Mouse (Mus musculus) small intestine, adult 2 months (tissue): ENCODE results near the gene Fto. TPM values are rescaled to one million over a fixed set of nuclear protein-coding genes. Genes with fewer than 3 reads are reported as not detected.

Experiments used
- H3K27ac ChIP-seq: fragments of 200-500 bp; 2 replicates; pipeline ENCODE4 v1.5.1; 2012; ENCODE audit warnings: low read depth, low read length, control low read depth, inconsistent platforms; ENCODE audit not compliant: insufficient read depth
- H3K27me3 ChIP-seq: fragments of 200-500 bp; 2 replicates; pipeline ENCODE4 v1.6.1; 2012; ENCODE audit warnings: mild to moderate bottlenecking, moderate library complexity, low read length, inconsistent platforms; ENCODE audit not compliant: control insufficient read depth, insufficient read depth
- H3K36me3 ChIP-seq: fragments of 200-500 bp; 2 replicates; pipeline ENCODE4 v1.6.1; 2012; ENCODE audit warnings: mild to moderate bottlenecking, low read length, control low read depth, inconsistent platforms; ENCODE audit not compliant: control insufficient read depth, insufficient read depth
- H3K4me1 ChIP-seq: fragments of 200-500 bp; 2 replicates; pipeline ENCODE4 v1.6.1; 2012; ENCODE audit warnings: low read length, inconsistent platforms, mixed read lengths; ENCODE audit not compliant: control insufficient read depth, insufficient read depth, insufficient read length
- H3K4me3 ChIP-seq: fragments of 200-500 bp; 2 replicates; pipeline ENCODE4 v1.5.1; 2012; ENCODE audit warnings: low read depth, mild to moderate bottlenecking, control low read depth, inconsistent platforms, low read length, moderate library complexity
- CTCF ChIP-seq: fragments of 200-500 bp; IDR thresholded peaks from 2 replicates; pipeline ENCODE4 v1.5.1; 2012; ENCODE audit warnings: low read depth, mild to moderate bottlenecking, control low read depth, inconsistent platforms, low read length, moderate library complexity, mixed read lengths; ENCODE audit not compliant: insufficient replicate concordance, insufficient read length; ENCODE audit errors: extremely low read depth
- POLR2A ChIP-seq: fragments of 200-500 bp; IDR thresholded peaks from 2 replicates; pipeline ENCODE4 v1.6.1; 2012; ENCODE audit warnings: low read depth, mild to moderate bottlenecking, control low read depth, inconsistent platforms, low read length, moderate library complexity
- WGBS: fragments of 180-500 bp; shearing (Covaris S2); methylation state at CpG from one replicate; pipeline ENCODE4 v1.1.7; 2018; 5-methylcytosine and 5-hydroxymethylcytosine counted together
- polyA plus RNA-seq: library from polyadenylated mRNA; depleted of rRNA; stranded (reverse); fragments of >200 nt; gene quantifications from 2 replicates; pipeline ENCODE4 v1.2.3, GENCODE M21; 2012

The Fto gene
- polyA plus RNA-seq, 1 experiment = 7.3 TPM

- TF ChIP-seq CTCF = no peak
- TF ChIP-seq POLR2A = no peak
- WGBS = 90% methylated on average over 16 of the region's 16 CpGs
- Histone ChIP-seq H3K4me3 (no peak overlapping the region), H3K36me3 (no peaks in the 10 kb centered on the region), H3K27ac (no peak overlapping the region), H3K27me3 (no peaks in the 10 kb centered on the region), H3K4me1 (no peaks in the 10 kb centered on the region)
Measured at GRCm38 (mm10) chr8:91514752-91515478, 201.6 kb downstream of the Fto start.

- Histone ChIP-seq H3K27me3 (no peaks in the 10 kb centered on the region), H3K36me3 (no peaks in the 10 kb centered on the region), H3K4me1 (no peaks in the 10 kb centered on the region), H3K4me3 (no peak overlapping the region), H3K27ac (no peak overlapping the region)
- 84% methylated on average over 7 of the region's 7 CpGs for WGBS
- TF ChIP-seq POLR2A = no peak
- no peak for TF ChIP-seq CTCF
Measured at GRCm38 (mm10) chr8:91516422-91516821, 203.1 kb downstream of the Fto start.

- Histone ChIP-seq H3K27ac (no peak overlapping the region), H3K36me3 (no peaks in the 10 kb centered on the region), H3K27me3 (no peaks in the 10 kb centered on the region), H3K4me3 (no peak overlapping the region), H3K4me1 (no peaks in the 10 kb centered on the region)
- 46% methylated on average over 6 of the region's 6 CpGs for WGBS
- no peak for TF ChIP-seq POLR2A
- TF ChIP-seq CTCF = no peak
Measured at GRCm38 (mm10) chr8:91518085-91518484, 204.8 kb downstream of the Fto start.

GRCm38 (mm10) chr8:91522201-91522600 is 208.9 kb downstream of the Fto start:
- Histone ChIP-seq H3K4me3 (no peak overlapping the region), H3K36me3 (no peaks in the 10 kb centered on the region; the same call in 1 of the 2 replicates), H3K4me1 (no peaks in the 10 kb centered on the region), H3K27ac (no peak overlapping the region), H3K27me3 (no peaks in the 10 kb centered on the region)
- WGBS = 76% methylated on average over 12 of the region's 12 CpGs
- TF ChIP-seq CTCF = no peak
- no peak for TF ChIP-seq POLR2A

- H3K36me3 ChIP-seq = no peaks in the 10 kb centered on the region; the same call in 1 of the 2 replicates
- no peaks in the 10 kb centered on the region for H3K4me1 ChIP-seq
- H3K27me3 ChIP-seq = no peaks in the 10 kb centered on the region
- no peak overlapping the region for H3K4me3 ChIP-seq
- no peak for TF ChIP-seq CTCF
- TF ChIP-seq POLR2A = no peak
- 81% methylated on average over 16 of the region's 16 CpGs for WGBS
- H3K27ac ChIP-seq = no peak overlapping the region
Measured at GRCm38 (mm10) chr8:91524056-91524864, 210.9 kb downstream of the Fto start.

- TF ChIP-seq CTCF = no peak
- TF ChIP-seq POLR2A = no peak
- Histone ChIP-seq H3K27me3 (no peaks in the 10 kb centered on the region), H3K4me3 (no peak overlapping the region), H3K4me1 (no peaks in the 10 kb centered on the region), H3K36me3 (no peaks in the 10 kb centered on the region; the same call in 1 of the 2 replicates), H3K27ac (no peak overlapping the region)
- 51% methylated on average over 4 of the region's 4 CpGs for WGBS
Measured at GRCm38 (mm10) chr8:91524865-91525250, 211.5 kb downstream of the Fto start.

- H3K27me3 ChIP-seq = no peaks in the 10 kb centered on the region
- H3K4me3 ChIP-seq = no peak overlapping the region
- 78% methylated on average over 10 of the region's 10 CpGs for WGBS
- no peaks in the 10 kb centered on the region for H3K4me1 ChIP-seq
- H3K27ac ChIP-seq = no peak overlapping the region
- H3K36me3 ChIP-seq = no peaks in the 10 kb centered on the region; the same call in 1 of the 2 replicates
- TF ChIP-seq CTCF (no peak), POLR2A (no peak)
Measured at GRCm38 (mm10) chr8:91525342-91525817, 212.1 kb downstream of the Fto start.
